Mouse (Mus musculus) CH12.LX (cell line): ENCODE results near the gene Gm4894. TPM values are rescaled to one million over a fixed set of nuclear protein-coding genes. Genes with fewer than 3 reads are reported as not detected.
A peak's percentile ranks its signal among the peaks of the same experiment; 100 is the strongest.

Experiments used
- DNase-seq: peaks from one replicate; pipeline ENCODE4 v3.0.0-alpha.2; 2013; ENCODE audit errors: extremely low read depth
- H3K27ac ChIP-seq: 2 replicates; pipeline ENCODE4 v1.5.1; 2012; ENCODE audit warnings: low read depth, mild to moderate bottlenecking, control low read depth, moderate library complexity; ENCODE audit not compliant: insufficient read depth
- H3K27me3 ChIP-seq: replicated peaks from 2 replicates; pipeline ENCODE3; 2012; ENCODE audit warnings: inconsistent platforms
- H3K36me3 ChIP-seq, 2 experiments: replicated peaks in 1 of 2; 2 replicates each; pipeline versions ENCODE3 to v1.6.1; 2012; ENCODE audit warnings: inconsistent platforms in 1 of 2, low read length in 1 of 2, mild to moderate bottlenecking in 1 of 2, mixed read lengths in 1 of 2, moderate library complexity in 1 of 2; ENCODE audit not compliant: control insufficient read depth in 1 of 2, insufficient read depth in 1 of 2
- H3K4me1 ChIP-seq, 2 experiments: 2 replicates each; pipeline ENCODE4 v1.6.1; 2012; ENCODE audit warnings: inconsistent platforms in 1 of 2, moderate library complexity in 1 of 2; ENCODE audit not compliant: insufficient read depth in 2 of 2, control insufficient read depth in 1 of 2
- H3K4me2 ChIP-seq: 2 replicates; pipeline ENCODE4 v1.6.1; 2012; ENCODE audit warnings: low read depth, mild to moderate bottlenecking, control low read depth; ENCODE audit not compliant: poor library complexity, insufficient read depth, severe bottlenecking
- H3K4me3 ChIP-seq, 3 experiments: fragments of 150-350 bp in 1 of 3; sonication (generic) in 1 of 3; replicated peaks in 1 of 3; 2 replicates each; pipeline versions ENCODE3 to v1.5.1; 2011 to 2012; ENCODE audit warnings: low read depth in 2 of 3, low read length in 2 of 3, mild to moderate bottlenecking in 2 of 3, moderate library complexity in 2 of 3, control low read depth in 1 of 3, improper control_type of control experiment in 1 of 3, inconsistent platforms in 1 of 3, mixed read lengths in 1 of 3; ENCODE audit not compliant: poor library complexity in 1 of 3
- H3K79me2 ChIP-seq: replicated peaks from 2 replicates; pipeline ENCODE4 v1.6.1; 2012; ENCODE audit warnings: mild to moderate bottlenecking, moderate library complexity; ENCODE audit not compliant: control insufficient read depth, poor library complexity, insufficient read depth, severe bottlenecking; ENCODE audit errors: extremely low read depth
- H3K9ac ChIP-seq: 2 replicates; pipeline ENCODE4 v1.6.1; 2012; ENCODE audit warnings: low read depth, mild to moderate bottlenecking, control low read depth, moderate library complexity; ENCODE audit not compliant: insufficient read depth
- H3K9me3 ChIP-seq: replicated peaks from 2 replicates; pipeline ENCODE3; 2012; ENCODE audit warnings: low read length, inconsistent platforms, mixed read lengths
- BHLHE40 ChIP-seq: IDR thresholded peaks from 2 replicates; pipeline ENCODE4 v1.6.1; 2011; ENCODE audit warnings: mild to moderate bottlenecking, low read depth, low read length, improper control_type of control experiment
- CTCF ChIP-seq, 2 experiments: IDR thresholded peaks in 1 of 2; conservative IDR thresholded peaks in 1 of 2; 2 replicates each; pipeline ENCODE4 v1.5.1; 2011 to 2012; ENCODE audit warnings: low read depth in 2 of 2, low read length in 2 of 2, improper control_type of control experiment in 1 of 2, inconsistent platforms in 1 of 2, mild to moderate bottlenecking in 1 of 2, moderate library complexity in 1 of 2
- E2F4 ChIP-seq: IDR thresholded peaks from 2 replicates; pipeline ENCODE4 v1.6.1; 2011; ENCODE audit warnings: low read depth, low read length, improper control_type of control experiment; ENCODE audit not compliant: insufficient replicate concordance
- ELF1 ChIP-seq: IDR thresholded peaks from 2 replicates; pipeline ENCODE4 v1.6.1; 2014; ENCODE audit warnings: low read depth, mild to moderate bottlenecking, inconsistent platforms, low read length, improper control_type of control experiment
- EP300 ChIP-seq: IDR thresholded peaks from 2 replicates; pipeline ENCODE4 v1.6.1; 2011; ENCODE audit warnings: low read length, improper control_type of control experiment
- ETS1 ChIP-seq: conservative IDR thresholded peaks from 2 replicates; pipeline ENCODE4 v1.6.1; 2012; ENCODE audit warnings: low read depth, mild to moderate bottlenecking, inconsistent platforms, low read length, improper control_type of control experiment, moderate library complexity
- JUND ChIP-seq: conservative IDR thresholded peaks from 2 replicates; pipeline ENCODE4 v1.6.1; 2011; ENCODE audit warnings: low read depth, low read length, improper control_type of control experiment
- KAT2A ChIP-seq: IDR thresholded peaks from 2 replicates; pipeline ENCODE4 v1.6.1; 2012; ENCODE audit warnings: low read length, improper control_type of control experiment, inconsistent platforms; ENCODE audit not compliant: insufficient replicate concordance
- MAZ ChIP-seq: IDR thresholded peaks from 2 replicates; pipeline ENCODE4 v1.6.1; 2012; ENCODE audit warnings: low read depth, mild to moderate bottlenecking, inconsistent platforms, low read length, improper control_type of control experiment, moderate library complexity
- MEF2A ChIP-seq: IDR thresholded peaks from 2 replicates; pipeline ENCODE4 v1.6.1; 2014; ENCODE audit warnings: low read depth, mild to moderate bottlenecking, inconsistent platforms, low read length, improper control_type of control experiment, borderline replicate concordance
- MYC ChIP-seq: IDR thresholded peaks from 2 replicates; pipeline ENCODE4 v1.6.1; 2011; ENCODE audit warnings: low read depth, mild to moderate bottlenecking, improper control_type of control experiment, low read length
- NRF1 ChIP-seq: IDR thresholded peaks from 2 replicates; pipeline ENCODE4 v1.6.1; 2014; ENCODE audit warnings: low read depth, mild to moderate bottlenecking, inconsistent platforms, low read length, improper control_type of control experiment, moderate library complexity
- POLR2A ChIP-seq: IDR thresholded peaks from 2 replicates; pipeline ENCODE4 v1.6.1; 2011; ENCODE audit warnings: low read depth, mild to moderate bottlenecking, improper control_type of control experiment, low read length
- RCOR1 ChIP-seq: conservative IDR thresholded peaks from 2 replicates; pipeline ENCODE4 v1.6.1; 2012; ENCODE audit warnings: low read depth, mild to moderate bottlenecking, inconsistent platforms, low read length, improper control_type of control experiment
- SMC3 ChIP-seq: IDR thresholded peaks from 2 replicates; pipeline ENCODE4 v1.6.1; 2011; ENCODE audit warnings: low read depth, low read length, improper control_type of control experiment
- TCF12 ChIP-seq: IDR thresholded peaks from 2 replicates; pipeline ENCODE4 v1.6.1; 2014; ENCODE audit warnings: low read depth, mild to moderate bottlenecking, inconsistent platforms, low read length, improper control_type of control experiment
- UBTF ChIP-seq: IDR thresholded peaks from 2 replicates; pipeline ENCODE4 v1.6.1; 2012; ENCODE audit warnings: low read depth, mild to moderate bottlenecking, inconsistent platforms, low read length, improper control_type of control experiment, moderate library complexity
- USF1 ChIP-seq: IDR thresholded peaks from 2 replicates; pipeline ENCODE4 v1.6.1; 2014; ENCODE audit warnings: low read depth, mild to moderate bottlenecking, inconsistent platforms, low read length, improper control_type of control experiment
- USF2 ChIP-seq: conservative IDR thresholded peaks from 2 replicates; pipeline ENCODE4 v1.6.1; 2011; ENCODE audit warnings: low read depth, low read length, improper control_type of control experiment
- ZMIZ1 ChIP-seq: IDR thresholded peaks from 2 replicates; pipeline ENCODE4 v1.6.1; 2012; ENCODE audit warnings: low read depth, mild to moderate bottlenecking, inconsistent platforms, low read length, improper control_type of control experiment
- ZNF384 ChIP-seq: IDR thresholded peaks from 2 replicates; pipeline ENCODE4 v1.6.1; 2012; ENCODE audit warnings: low read depth, low read length, improper control_type of control experiment, inconsistent platforms
- dilution Hi-C: fragments of 300-500 bp; cut with MboI; formaldehyde crosslinking; loops from 2 replicates; pipeline ENCODE4 v1.14.3; 2020; ENCODE audit warnings: low sequenced_read_pairs; ENCODE audit not compliant: extremely low pct_unique_long_range_greater_than_20kb, extremely low pct_ligation_motif_present
- in situ Hi-C: fragments of 300-500 bp; cut with MboI; formaldehyde crosslinking; loops from 3 replicates; pipeline ENCODE4 v1.14.3; 2019; ENCODE audit warnings: low sequenced_read_pairs, low pct_ligation_motif_present, low pct_unique_long_range_greater_than_20kb, mixed read lengths
- polyA plus RNA-seq: library from polyadenylated mRNA; unstranded; fragments of >175 nt; gene quantifications from 2 replicates; pipeline ENCODE4 v1.2.1, GENCODE M21; 2012; ENCODE audit warnings: low read depth; ENCODE audit not compliant: insufficient read length
- total RNA-seq, 2 experiments: library from RNA; depleted of rRNA; stranded (reverse); fragments of 300-350 nt in 1 of 2; fragments of >200 nt in 1 of 2; gene quantifications; 2 replicates each; pipeline ENCODE4 v1.2.3; 2012 to 2014

Gm4894 gene
- total and polyA plus RNA-seq, 3 experiments = not detected

GRCm38 (mm10) chr9:49217626-49218607 lies 32.4 kb upstream of the Gm4894 start:
- DNase-seq = peak; percentile 6
- H3K4me3 ChIP-seq = no peak overlapping the region
- H3K79me2 ChIP-seq = no peaks in the 10 kb centered on the region
- dilution Hi-C loops = no loop called here
- TF ChIP-seq EP300 (no peak), CTCF (conservative IDR thresholded peaks at IDR 0.05 in 1 of 2, IDR thresholded peaks at IDR 0.05 in 1 of 2; ENCODE audit: low read depth in 2 of 2, low read length in 2 of 2) (no peak), ZMIZ1 (no peak), JUND (no peak), RCOR1 (no peak), USF2 (no peak), ZNF384 (no peak), MEF2A (no peak), MYC (no peak), SMC3 (no peak)
- TF ChIP-seq, all 38 proteins: peak for 0
- Histone ChIP-seq H3K4me2 (no peak overlapping the region), H3K27ac (no peak overlapping the region), H3K4me1 (peaks cover 0 to 5% of the 10 kb centered on the region in 2 experiments; a peak in 1 of 4 replicates), H3K9me3 (no peaks in the 10 kb centered on the region), H3K36me3 (no peaks in the 10 kb centered on the region), H3K9ac (no peak overlapping the region), H3K27me3 (peaks cover 3% of the 10 kb centered on the region)
- in situ Hi-C loops = no loop called here

- no peak for TF ChIP-seq UBTF
- no peak for TF ChIP-seq MEF2A
- TF ChIP-seq KAT2A = no peak
- no peak for TF ChIP-seq TCF12
- no peak for TF ChIP-seq E2F4
- no peak for TF ChIP-seq RCOR1
- no peak for TF ChIP-seq ETS1
- TF ChIP-seq CTCF (conservative IDR thresholded peaks at IDR 0.05 in 1 of 2, IDR thresholded peaks at IDR 0.05 in 1 of 2; ENCODE audit: low read depth in 2 of 2, low read length in 2 of 2) = no peak
- TF ChIP-seq SMC3 = no peak
- TF ChIP-seq BHLHE40 = no peak
- no peak for TF ChIP-seq ZNF384
- no peak for TF ChIP-seq MYC
- no peak for TF ChIP-seq POLR2A
- no peak for TF ChIP-seq NRF1
- TF ChIP-seq ZMIZ1 = no peak
- no peak for TF ChIP-seq USF1
- no peak for TF ChIP-seq MAZ
- no peak for TF ChIP-seq ELF1
- Histone ChIP-seq H3K4me2 (no peak overlapping the region), H3K36me3 (no peaks in the 10 kb centered on the region), H3K4me3 (no peak overlapping the region), H3K4me1 (peaks cover 0 to 5% of the 10 kb centered on the region in 2 experiments; a peak in 2 of 4 replicates), H3K27me3 (peaks cover 2% of the 10 kb centered on the region), H3K79me2 (no peaks in the 10 kb centered on the region), H3K27ac (no peak overlapping the region), H3K9ac (no peak overlapping the region), H3K9me3 (no peaks in the 10 kb centered on the region)
- in situ Hi-C loops (no loop called here), dilution Hi-C loops (no loop called here)
- no peak for DNase-seq
Observed at GRCm38 (mm10) chr9:49224488-49224887, 25.8 kb upstream of the Gm4894 start.
